Mouse (Mus musculus) erythroblast, adult 5-6 weeks (primary cell): Measurements from ENCODE around the gene Dffb. TPM values are rescaled to one million over a fixed set of nuclear protein-coding genes. Genes with fewer than 3 reads are reported as not detected.
"Not testable (repeated sequence)": the region's sequence is repeated elsewhere in the genome, so short reads cannot be mapped to it uniquely, and the experiment has no call there.

Experiments
- ATAC-seq: replicated peaks from 2 replicates; pipeline ENCODE4 v1.8.0; 2016; ENCODE audit warnings: moderate number of reproducible peaks, mild to moderate bottlenecking, moderate TSS enrichment, inconsistent platforms; ENCODE audit not compliant: poor library complexity, low FRiP score, severe bottlenecking
- total RNA-seq, 2 experiments: library from RNA; stranded (forward) in 1 of 2; stranded (reverse) in 1 of 2; fragments of 150-400 nt in 1 of 2; fragments of 200-764, 138-1000 nt in 1 of 2; gene quantifications; 2 replicates each; pipeline versions ENCODE4 v1.2.3 to v1.2.4; 2015 to 2017; ENCODE audit warnings: low replicate concordance in 2 of 2

Gene Dffb
- total RNA-seq, 2 experiments from 2014 or later = 3.5 to 9.2 TPM

GRCm38 (mm10) chr4:153968063-153968462 lies 6.9 kb downstream of the Dffb start:
- ATAC-seq = no peak

DNA sequence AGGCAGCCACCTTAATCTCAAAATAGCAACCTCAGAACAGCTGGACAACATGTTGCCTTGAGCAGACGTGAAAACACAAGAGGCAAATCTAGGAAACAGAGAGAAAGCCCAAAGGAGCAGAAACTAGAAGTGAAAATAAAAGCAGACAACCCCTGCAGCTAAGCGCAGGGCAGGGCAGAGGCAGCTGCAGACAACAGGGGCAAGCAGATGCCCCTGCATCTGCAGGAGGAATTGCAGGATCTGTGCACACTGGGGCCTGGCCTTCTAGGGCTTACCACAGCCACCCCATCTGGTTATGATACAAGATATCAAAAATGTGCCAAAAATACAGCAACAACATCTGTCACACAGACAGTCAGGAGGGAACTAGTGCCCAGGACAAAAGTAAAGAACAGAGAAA lies 7.4 kb downstream of the Dffb start:
- no peak for ATAC-seq

GRCm38 (mm10) chr4:153966651-153967050 lies 8.3 kb downstream of the Dffb start:
- ATAC-seq = no peak

GRCm38 (mm10) chr4:153962631-153963030 lies 12.3 kb downstream of the Dffb start:
- no peak for ATAC-seq

DNA sequence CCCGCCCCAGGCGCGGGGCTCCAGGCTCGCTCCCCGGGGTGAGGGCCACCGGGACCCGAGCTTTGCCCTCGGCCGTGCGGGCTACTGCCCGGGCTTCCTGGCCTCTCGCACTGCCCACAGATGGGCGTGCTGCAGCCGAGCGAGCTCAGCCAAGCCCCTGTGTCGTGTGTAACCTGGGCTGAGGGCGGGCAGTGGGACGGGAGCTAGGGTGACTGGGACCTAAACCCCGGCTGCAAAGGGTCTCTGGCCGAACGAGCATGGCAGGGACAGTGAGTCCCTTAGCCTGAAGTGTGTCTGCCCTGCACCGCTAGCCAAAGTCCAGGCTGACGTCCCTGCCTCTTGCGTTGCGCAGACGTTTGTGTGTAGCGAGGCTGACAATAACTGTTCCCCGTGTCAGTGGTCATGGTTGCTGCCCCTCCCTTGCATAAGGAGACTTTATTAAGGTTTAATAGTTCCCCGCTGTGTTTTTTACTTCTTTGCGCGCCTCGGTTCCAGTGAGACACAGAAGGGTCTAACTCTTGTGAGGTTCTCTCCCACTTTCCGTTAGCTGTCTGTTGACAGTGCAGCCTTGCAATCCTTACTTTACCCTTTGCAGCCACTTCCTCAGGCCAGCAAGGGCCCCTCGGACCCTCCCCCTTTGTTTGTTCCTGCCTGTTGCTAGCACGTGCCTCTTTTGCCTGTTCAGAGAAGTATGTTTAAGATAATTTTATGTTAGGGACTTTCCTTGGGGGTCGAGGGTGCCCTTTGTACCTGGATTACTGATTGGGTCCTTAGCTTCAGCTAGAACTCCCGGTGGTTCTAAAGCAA lies 17.3 kb downstream of the Dffb start:
- peak; percentile 44 for ATAC-seq

GRCm38 (mm10) chr4:153956569-153957405 lies 18.1 kb downstream of the Dffb start, which contains the start of gene A430005L14Rik:
Gene A430005L14Rik, plus strand, starts transcription at chr4:153957237.
- peak; percentile 94 for ATAC-seq

DNA sequence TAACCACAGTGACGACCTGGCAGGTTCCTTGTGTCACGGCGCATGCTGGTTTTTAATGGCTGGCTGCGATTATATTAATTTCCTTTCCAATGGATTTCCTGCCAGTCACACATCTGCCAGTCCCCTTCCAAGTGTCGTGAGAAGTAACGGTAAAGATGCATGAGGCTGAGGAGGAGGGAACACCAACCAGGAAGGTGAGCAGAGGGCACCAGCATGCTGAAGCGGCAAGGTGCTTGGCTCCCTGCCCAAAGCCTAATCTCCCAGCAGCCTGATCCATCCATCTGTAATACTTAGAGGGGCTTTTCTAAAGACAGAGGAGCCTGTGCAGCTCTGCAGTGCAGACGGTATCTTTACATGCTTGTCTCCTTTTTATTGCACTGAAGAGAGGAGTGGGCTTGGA lies 19.3 kb downstream of the Dffb start:
- ATAC-seq = no peak

DNA sequence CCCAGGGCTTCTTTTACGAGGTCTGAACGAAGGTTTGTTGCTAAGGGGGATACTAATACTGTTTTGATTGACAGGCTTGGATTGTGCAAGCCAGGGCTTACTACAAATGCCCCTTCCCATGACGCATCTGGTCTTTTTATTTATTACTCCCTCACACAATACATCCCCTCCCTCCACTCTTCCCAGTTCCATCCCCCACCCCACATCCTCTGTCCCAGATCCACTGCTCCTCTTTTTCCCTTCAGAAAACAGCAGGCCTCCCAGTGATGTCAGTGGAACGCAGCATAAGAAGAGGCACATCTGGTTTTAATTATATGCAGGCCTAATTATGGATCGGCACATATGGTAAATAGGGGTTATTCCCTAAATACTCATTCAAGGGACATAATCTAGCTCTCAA lies 23.2 kb downstream of the Dffb start:
- ATAC-seq = no peak

DNA sequence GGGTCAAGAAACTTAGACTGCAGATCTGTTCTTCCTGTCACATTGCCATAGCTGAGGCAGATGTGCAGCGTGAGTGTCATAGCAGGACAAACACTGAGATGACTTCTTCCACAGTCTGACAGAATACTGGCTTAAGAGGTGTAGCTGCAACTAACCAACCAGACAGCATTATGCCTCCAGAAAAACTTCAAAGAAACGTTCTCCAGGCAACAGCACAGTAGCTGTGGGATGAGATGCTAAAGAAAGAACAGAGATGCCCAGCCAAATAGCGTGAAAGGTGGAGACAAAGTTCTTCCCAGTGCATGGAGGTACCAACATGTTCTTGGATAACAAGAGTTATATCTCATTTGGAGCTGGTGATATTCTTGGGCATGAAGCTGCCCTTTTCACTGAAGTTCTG lies 23.8 kb downstream of the Dffb start:
- ATAC-seq = no peak

DNA sequence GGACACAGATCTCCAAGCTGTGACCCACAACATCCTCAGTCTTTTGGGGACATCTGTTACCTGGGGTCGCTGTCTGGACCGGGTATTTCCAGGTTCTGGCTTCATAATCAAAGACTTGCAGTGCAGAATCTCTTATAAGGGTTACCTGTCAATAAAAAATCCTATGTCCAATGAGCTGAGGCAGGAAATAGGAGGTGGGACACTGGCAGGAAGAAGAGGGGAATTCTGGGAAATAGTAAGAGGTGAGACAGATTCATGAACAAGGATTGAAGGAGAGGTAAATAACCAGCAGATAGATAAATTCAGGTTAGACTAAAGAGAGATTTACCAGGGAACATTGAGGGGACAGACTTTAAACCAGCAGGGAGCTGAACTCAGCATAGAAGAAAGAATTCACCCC lies 24.6 kb downstream of the Dffb start:
- ATAC-seq = no peak

- no peak for ATAC-seq
Measured at GRCm38 (mm10) chr4:153945741-153946140, 29.2 kb downstream of the Dffb start.

DNA sequence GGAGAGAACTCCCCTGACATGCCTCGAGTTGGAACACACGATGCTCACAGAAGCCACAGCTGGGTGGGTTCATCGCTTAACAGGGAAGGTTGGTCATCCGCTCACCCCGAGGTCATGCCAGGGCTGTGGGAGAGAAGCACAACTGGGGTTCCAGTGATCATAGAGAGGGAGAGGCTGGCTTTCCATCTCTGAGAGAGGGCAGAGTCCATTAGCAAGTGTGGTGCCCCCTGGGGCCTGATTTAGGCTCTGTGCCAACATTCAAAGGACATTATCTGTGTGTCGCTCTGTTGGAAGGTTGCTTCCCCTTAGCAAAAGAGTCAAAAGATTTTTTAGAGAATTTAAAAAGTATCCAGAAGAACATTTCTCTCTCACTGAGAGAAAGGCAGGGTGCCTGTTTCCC lies 30.7 kb downstream of the Dffb start:
- ATAC-seq = no peak

DNA sequence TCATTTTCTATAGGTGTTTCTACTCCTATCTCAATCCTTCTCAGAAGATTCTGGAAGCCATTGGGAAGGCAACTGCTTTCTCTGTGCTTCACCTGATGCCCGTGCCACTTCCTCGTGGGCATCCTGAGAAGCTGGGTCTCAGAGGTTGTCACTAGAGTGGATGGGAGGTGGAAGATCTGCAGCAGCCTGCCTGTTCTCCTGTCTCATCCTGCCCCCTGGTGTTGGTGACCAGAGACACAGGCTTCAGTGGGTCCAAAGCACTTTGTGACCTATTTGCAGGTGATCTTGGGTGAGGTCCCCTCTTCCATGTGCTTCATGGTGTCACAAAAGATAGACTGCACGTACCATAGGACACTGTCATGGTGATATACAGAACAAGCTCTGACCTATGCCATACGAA lies 31.7 kb downstream of the Dffb start:
- ATAC-seq = no peak

DNA sequence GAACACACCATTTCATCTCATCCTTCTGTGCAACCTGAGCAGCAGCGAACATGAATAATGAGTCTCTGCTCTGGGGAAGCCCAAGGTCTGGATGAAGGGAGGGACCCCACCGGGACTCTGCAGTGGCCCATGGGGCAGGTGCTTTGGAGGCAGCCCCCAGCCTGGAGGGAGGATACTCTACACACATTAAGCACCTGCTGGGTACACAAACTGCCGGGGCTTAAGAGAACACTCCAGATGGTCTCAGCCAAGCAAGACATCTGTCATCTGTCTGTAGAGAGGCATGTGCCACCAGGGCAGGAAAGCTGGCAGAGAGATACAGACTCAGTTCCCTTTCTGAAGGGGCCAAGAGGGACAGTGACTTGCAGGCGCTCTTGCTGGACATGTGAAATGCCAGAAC lies 45.0 kb downstream of the Dffb start:
- ATAC-seq = no peak

- ATAC-seq = no peak
Measured at GRCm38 (mm10) chr4:153929425-153929824, 45.5 kb downstream of the Dffb start.

DNA sequence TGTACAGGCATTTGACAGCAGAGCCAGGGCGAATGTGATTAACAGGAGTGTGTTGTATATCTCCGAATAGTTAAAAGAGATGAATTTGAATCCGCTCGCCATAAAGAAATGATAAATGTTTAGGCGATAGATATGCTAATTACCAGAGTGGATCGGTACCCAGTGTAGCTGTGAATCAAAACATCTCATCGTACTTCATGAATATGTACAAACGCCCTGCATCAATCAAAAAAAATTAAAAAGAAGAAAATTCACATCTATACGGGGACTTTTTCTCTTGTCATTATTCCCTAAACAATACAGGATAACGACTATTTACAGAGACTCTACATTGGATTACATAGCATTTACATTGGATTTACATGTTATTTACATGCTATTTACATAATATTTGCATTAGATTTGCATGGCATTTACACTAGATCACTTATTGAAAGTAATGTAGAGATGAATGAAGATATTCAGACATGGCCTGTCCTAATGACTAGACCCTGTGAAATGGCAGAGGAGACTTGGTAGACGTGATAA lies 46.1 kb downstream of the Dffb start:
- ATAC-seq = no peak

DNA sequence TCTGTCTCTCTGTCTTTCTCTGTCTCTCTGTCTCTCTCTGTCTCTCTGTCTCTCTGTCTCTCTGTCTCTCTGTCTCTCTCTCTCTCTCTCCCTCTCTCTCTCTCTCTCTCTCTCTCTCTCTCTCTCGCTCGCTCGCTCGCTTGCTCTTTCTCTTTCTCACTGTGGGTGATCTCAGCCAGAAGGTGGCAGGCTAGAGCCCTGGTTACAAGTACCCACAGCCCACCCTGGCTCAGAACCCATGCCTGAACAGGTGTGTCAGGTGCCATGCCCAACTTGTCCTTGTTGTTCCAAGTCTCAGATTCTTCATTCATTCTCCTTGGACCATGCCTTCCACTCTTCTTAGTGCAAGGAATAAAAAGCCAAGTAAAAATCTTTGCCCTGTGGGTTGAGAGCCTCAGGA lies 52.8 kb downstream of the Dffb start:
- not testable (repeated sequence) for ATAC-seq

GRCm38 (mm10) chr4:153920517-153921233 lies 54.3 kb downstream of the Dffb start:
- no peak for ATAC-seq

GRCm38 (mm10) chr4:153917773-153918500 lies 57.0 kb downstream of the Dffb start:
- no peak for ATAC-seq
